Mouse (Mus musculus) cerebellum, adult 11-12 months (tissue): ENCODE results near the gene Ldlrad2.

ENCODE experiments used
- DNase-seq: peaks from one replicate; pipeline ENCODE4 v3.0.0; 2022

Ldlrad2 gene

DNA sequence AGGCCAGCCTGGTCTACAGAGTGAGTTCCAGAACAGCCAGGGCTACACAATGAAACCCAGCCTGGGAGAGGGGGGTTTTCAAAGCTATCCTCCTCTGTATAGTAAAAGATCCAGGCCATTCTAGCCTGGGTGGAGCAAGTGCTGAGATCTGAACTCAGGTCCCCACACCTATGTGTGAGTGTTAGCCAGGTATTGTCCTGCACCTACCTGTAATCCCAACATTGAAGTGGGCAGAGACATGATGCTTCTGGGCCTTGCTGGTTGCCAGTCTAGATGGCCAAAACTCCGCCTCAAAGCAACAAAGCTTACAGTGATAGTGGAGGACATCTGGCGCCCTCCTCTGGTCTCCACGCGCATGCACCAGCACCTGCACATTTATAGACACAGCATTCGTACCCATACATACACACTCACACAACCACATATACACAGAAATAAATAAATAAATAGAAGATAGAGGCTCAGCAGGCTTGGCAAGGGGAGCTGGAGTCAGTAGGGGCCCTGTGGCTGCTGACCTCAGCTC, 28.3 kb downstream of the Ldlrad2 start:
- DNase-seq = peak; percentile 49

DNA sequence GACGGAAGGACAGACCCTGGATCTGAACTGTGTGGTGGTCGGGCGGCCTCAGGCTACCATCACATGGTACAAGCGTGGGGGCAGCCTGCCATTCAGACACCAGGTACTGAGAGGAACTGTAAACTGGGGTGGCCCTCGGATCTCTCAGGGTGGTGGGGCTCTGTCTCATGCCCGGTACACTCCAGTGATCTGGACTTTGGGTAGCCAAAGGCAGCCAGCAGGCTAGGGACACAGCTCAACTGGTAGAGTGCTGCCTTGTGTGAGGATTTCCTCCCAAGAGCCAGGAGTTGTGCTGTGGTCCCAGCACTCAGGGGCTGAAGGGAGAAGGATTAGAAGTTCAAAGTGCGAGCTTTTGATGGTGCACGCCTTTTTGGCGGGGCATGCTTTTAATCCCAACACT, 28.8 kb downstream of the Ldlrad2 start:
- no peak for DNase-seq

DNA sequence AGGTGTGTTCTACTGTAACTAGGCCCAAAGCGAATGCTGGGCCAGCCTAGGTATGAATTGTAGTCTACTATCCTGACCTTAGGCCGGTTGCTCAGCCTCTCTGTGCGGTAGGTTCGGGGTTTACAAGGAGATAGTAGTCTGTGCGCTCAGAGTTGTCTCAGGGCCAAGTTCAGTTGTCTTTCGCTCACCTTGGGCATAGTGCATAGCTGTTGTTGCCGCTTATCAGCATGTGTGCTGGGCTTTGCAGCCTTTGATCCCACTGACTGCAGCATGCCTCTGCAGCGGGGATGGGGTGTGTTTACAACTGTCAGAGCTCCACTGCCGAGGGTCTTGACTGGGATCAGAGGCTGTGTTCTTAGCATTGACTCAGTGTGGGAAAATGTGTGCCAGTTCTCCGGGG, 31.4 kb downstream of the Ldlrad2 start:
- no peak for DNase-seq

DNA sequence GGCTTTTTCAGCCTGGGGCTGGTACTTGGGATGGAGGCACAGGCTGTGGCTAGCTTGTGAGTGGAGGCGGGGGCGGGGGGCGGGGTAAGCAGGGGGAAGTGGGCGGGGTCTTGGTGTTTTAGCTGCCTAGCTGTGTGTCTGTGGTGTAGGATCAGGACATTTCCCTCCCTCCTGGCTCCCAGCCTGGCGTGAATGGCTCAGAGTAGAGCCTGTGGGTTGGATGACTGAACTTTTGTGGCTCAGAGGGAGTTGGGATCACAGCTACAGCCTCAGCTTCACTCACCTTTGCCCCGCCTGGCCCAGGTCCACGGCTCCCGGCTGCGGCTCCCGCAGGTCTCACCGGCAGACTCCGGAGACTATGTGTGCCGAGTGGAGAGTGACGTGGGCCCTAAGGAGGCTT, 34.0 kb downstream of the Ldlrad2 start:
- no peak for DNase-seq

DNA sequence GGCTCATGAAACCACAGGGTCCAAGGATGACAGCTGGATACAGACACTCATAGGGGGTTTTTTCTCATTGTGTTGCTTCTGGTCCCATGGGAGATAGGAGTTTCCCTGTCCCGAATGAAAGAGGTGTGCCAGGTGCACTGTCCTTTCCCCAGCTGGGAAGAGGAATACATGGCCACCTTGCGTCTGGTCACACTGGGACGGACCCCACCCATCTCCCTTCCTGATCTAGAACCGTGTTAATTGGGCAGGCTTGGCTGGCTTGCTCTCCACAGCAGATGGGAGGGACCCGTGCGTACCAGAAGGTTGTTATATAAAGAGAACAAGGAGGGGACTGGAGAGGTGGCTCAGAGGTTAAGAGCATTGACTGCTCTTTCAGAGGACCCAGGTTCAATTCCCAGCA, 46.5 kb downstream of the Ldlrad2 start:
- no peak for DNase-seq

DNA sequence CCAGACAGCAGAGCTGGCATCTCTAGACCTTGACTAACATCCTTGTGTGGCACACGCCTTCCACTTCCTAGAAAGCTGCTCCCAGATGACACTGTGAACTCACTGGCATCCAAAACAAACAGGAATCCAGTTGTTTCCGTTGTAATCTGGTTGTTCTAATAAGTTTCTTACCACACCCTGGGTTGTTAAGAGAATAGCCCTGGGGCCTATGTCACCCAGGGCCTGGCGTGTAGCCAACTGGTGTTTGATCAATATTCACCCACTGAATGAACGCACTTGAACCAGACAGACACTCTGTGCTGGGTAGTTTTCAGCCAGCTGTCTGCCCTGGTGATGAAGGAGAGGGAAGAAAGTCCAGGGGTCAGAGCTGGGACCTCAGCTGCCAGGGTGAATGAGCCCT, 47.0 kb downstream of the Ldlrad2 start:
- DNase-seq = no peak

DNA sequence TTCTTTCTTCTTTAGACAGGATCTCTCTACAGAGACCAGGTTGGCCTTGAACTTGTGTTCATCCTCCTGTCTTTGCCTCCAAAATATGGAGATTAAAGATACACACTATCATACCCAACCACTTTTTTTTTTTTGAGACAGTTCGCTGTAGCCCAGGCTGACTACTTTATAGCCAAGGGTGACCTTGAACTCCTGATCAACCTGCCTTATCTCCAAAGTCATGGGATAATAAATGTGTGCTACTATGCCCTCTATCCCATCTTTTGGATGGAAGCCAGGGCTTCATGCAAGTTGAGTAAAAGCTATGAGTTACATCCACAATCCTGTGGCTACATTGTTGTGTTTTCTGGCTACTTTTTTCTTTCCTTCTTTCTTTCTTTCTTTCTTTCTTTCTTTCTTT, 48.9 kb downstream of the Ldlrad2 start:
- DNase-seq = no peak
